Mouse (Mus musculus): Measurements from ENCODE around the gene Clstn1.

GRCm38 (mm10) chr4:149684841-149685623 lies 98.8 kb downstream of the Clstn1 start:
- TF ChIP-seq CTCF (IDR thresholded peaks at IDR 0.05; ENCODE audit: extremely low read depth, insufficient read depth, insufficient read length, insufficient replicate concordance): no peak
- TF ChIP-seq POLR2A (IDR thresholded peaks at IDR 0.05; ENCODE audit: low read depth, low read length): no peak
